Mouse (Mus musculus): ENCODE data around the gene Zbtb38.

Zbtb38 gene

GRCm38 (mm10) chr9:96712758-96713471 is 39.7 kb downstream of the Zbtb38 start:
- ChIA-PET CTCF (interaction anchor here in 2 of 4 experiments (1.0 to 1.1 kb wide), 2 partner anchors 43 kb away, joined by 3 to 4 read pairs; no protein-coding TSS in a partner anchor), POLR2A (interaction anchor here (0.6 to 3.8 kb wide), 8 partner anchors 7 to 300 kb away, joined by 3 to 24 read pairs (median 5); no protein-coding TSS in a partner anchor)

- POLR2A ChIA-PET = interaction anchor here in 2 of 4 experiments (0.6 to 1.6 kb wide), 4 partner anchors 17 to 173 kb away, joined by 3 to 4 read pairs (median 3); no protein-coding TSS in a partner anchor
- CTCF ChIA-PET = interaction anchor here in 1 of 4 experiments (1.1 kb wide), 1 partner anchor 42 kb away, joined by 3 read pairs; no protein-coding TSS in a partner anchor
These were observed 40.6 kb downstream of the Zbtb38 start for GRCm38 (mm10) chr9:96712045-96712444.

GRCm38 (mm10) chr9:96710241-96710946 is 42.2 kb downstream of the Zbtb38 start:
- ChIA-PET POLR2A (interaction anchor here in 2 of 4 experiments (0.9 to 2.4 kb wide), 5 partner anchors 8 to 25 kb away, joined by 3 to 12 read pairs (median 3); no protein-coding TSS in a partner anchor), CTCF (interaction anchor here in 1 of 4 experiments (0.7 kb wide), 1 partner anchor 15 kb away, joined by 3 read pairs; no protein-coding TSS in a partner anchor)

- POLR2A ChIA-PET = interaction anchor here in 2 of 4 experiments (1.3 to 2.4 kb wide), 4 partner anchors 9 to 43 kb away, joined by 5 to 12 read pairs (median 6); partner anchors contain the start of gene Zbtb38 (in 1 of the 2)
- CTCF ChIA-PET = no interaction called here
These were observed 43.7 kb downstream of the Zbtb38 start for GRCm38 (mm10) chr9:96708905-96709304.

GRCm38 (mm10) chr9:96707964-96708363 is 44.7 kb downstream of the Zbtb38 start:
- CTCF ChIA-PET = interaction anchor here in 1 of 4 experiments (0.5 to 1.1 kb wide), 2 partner anchors 11 kb away, joined by 3 read pairs; no protein-coding TSS in a partner anchor
- POLR2A ChIA-PET = interaction anchor here in 3 of 4 experiments (0.6 to 4.6 kb wide), 12 partner anchors 7 to 403 kb away, joined by 3 to 24 read pairs (median 6); partner anchors contain the start of genes Slc25a36 (in 1 of the 3) and Zbtb38 (in 1 of the 3)

GRCm38 (mm10) chr9:96705576-96706285 is 46.9 kb downstream of the Zbtb38 start:
- CTCF ChIA-PET = interaction anchor here in 3 of 4 experiments (0.6 to 1.2 kb wide), 5 partner anchors 9 to 36 kb away, joined by 3 to 6 read pairs (median 4); no protein-coding TSS in a partner anchor
- POLR2A ChIA-PET = interaction anchor here (0.6 to 4.6 kb wide), 37 partner anchors 9 to 405 kb away, joined by 3 to 24 read pairs (median 5); partner anchors contain the start of genes Zbtb38 (in 2 of the 4) and Slc25a36 (in 1 of the 4)

- ChIA-PET POLR2A (interaction anchor here (0.6 to 4.6 kb wide), 24 partner anchors 9 to 406 kb away, joined by 3 to 24 read pairs (median 5); partner anchors contain the start of genes Slc25a36 (in 1 of the 4) and Zbtb38 (in 1 of the 4)), CTCF (interaction anchor here in 3 of 4 experiments (0.6 to 1.2 kb wide), 5 partner anchors 8 to 168 kb away, joined by 3 to 5 read pairs (median 3); no protein-coding TSS in a partner anchor)
These were observed 47.7 kb downstream of the Zbtb38 start for GRCm38 (mm10) chr9:96704935-96705334.

- CTCF ChIA-PET = interaction anchor here in 1 of 4 experiments (0.8 kb wide), 1 partner anchor 26 kb away, joined by 4 read pairs; no protein-coding TSS in a partner anchor
These were observed 50.7 kb downstream of the Zbtb38 start for GRCm38 (mm10) chr9:96701891-96702290.

GRCm38 (mm10) chr9:96699276-96700035 is 53.2 kb downstream of the Zbtb38 start:
- POLR2A ChIA-PET = interaction anchor here in 2 of 4 experiments (0.6 to 1.3 kb wide), 3 partner anchors 8 to 42 kb away, joined by 3 to 10 read pairs (median 3); no protein-coding TSS in a partner anchor
- CTCF ChIA-PET = interaction anchor here in 1 of 4 experiments (1.0 kb wide), 1 partner anchor 21 kb away, joined by 4 read pairs; no protein-coding TSS in a partner anchor

More at GRCm38 (mm10) chr9:96701891-96702290, 50.7 kb downstream of the Zbtb38 start:
- POLR2A ChIA-PET = interaction anchor here in 3 of 4 experiments (0.6 to 1.6 kb wide), 8 partner anchors 8 to 325 kb away, joined by 3 to 13 read pairs (median 4); no protein-coding TSS in a partner anchor

- ChIA-PET CTCF (interaction anchor here in 3 of 4 experiments (0.5 to 1.6 kb wide), 5 partner anchors 9 to 109 kb away, joined by 3 to 7 read pairs (median 4); no protein-coding TSS in a partner anchor), POLR2A (interaction anchor here in 3 of 4 experiments (0.7 to 2.6 kb wide), 14 partner anchors 8 to 56 kb away, joined by 3 to 21 read pairs (median 4); partner anchors contain the start of gene Zbtb38 (in 2 of the 3))
These were observed 55.7 kb downstream of the Zbtb38 start for GRCm38 (mm10) chr9:96696788-96697492.

- ChIA-PET POLR2A (interaction anchor here (0.6 to 2.6 kb wide), 21 partner anchors 8 to 418 kb away, joined by 3 to 21 read pairs (median 4); partner anchors contain the start of gene Zbtb38 (in 2 of the 4)), CTCF (interaction anchor here (0.5 to 1.6 kb wide), 11 partner anchors 9 to 193 kb away, joined by 3 to 7 read pairs (median 3); no protein-coding TSS in a partner anchor)
These were observed 56.5 kb downstream of the Zbtb38 start for GRCm38 (mm10) chr9:96696141-96696561.

- CTCF ChIA-PET = interaction anchor here in 1 of 4 experiments (1.2 kb wide), 1 partner anchor 15 kb away, joined by 4 read pairs; no protein-coding TSS in a partner anchor
- POLR2A ChIA-PET = interaction anchor here in 2 of 4 experiments (0.8 to 1.3 kb wide), 2 partner anchors 15 to 17 kb away, joined by 3 read pairs; no protein-coding TSS in a partner anchor
These were observed 62.2 kb downstream of the Zbtb38 start for GRCm38 (mm10) chr9:96690461-96690863.

- CTCF ChIA-PET = interaction anchor here in 2 of 4 experiments (0.6 to 0.9 kb wide), 2 partner anchors 102 to 142 kb away, joined by 3 read pairs; no protein-coding TSS in a partner anchor
- POLR2A ChIA-PET = interaction anchor here in 3 of 4 experiments (0.6 to 0.9 kb wide), 3 partner anchors 13 to 526 kb away, joined by 3 to 5 read pairs (median 4); no protein-coding TSS in a partner anchor
These were observed 63.6 kb downstream of the Zbtb38 start for GRCm38 (mm10) chr9:96689076-96689475.

GRCm38 (mm10) chr9:96688194-96688875 is 64.3 kb downstream of the Zbtb38 start:
- ChIA-PET POLR2A (interaction anchor here in 1 of 4 experiments (0.9 to 1.3 kb wide), 4 partner anchors 8 to 19 kb away, joined by 3 to 7 read pairs (median 4); no protein-coding TSS in a partner anchor), CTCF (interaction anchor here in 1 of 4 experiments (1.3 kb wide), 1 partner anchor 37 kb away, joined by 4 read pairs; no protein-coding TSS in a partner anchor)

All from embryonic stem cell, embryonic (primary cell).